Mouse (Mus musculus): ENCODE results near the gene Ap1ar. TPM values are rescaled to one million over a fixed set of nuclear protein-coding genes. Genes with fewer than 3 reads are reported as not detected.
A peak's percentile ranks its signal among the peaks of the same experiment; 100 is the strongest.

Ap1ar gene
- polyA plus RNA-seq, 2 experiments: 12.4 to 15.3 TPM

- TF ChIP-seq EP300 (IDR thresholded peaks at IDR 0.05; ENCODE audit: low read depth) (no peak), CTCF (IDR thresholded peaks at IDR 0.05; ENCODE audit: low read depth) (no peak)
- Histone ChIP-seq H3K27me3 (ENCODE audit: control insufficient read depth, insufficient read depth, low read length) (no peaks in the 10 kb centered on the region), H3K4me3 (ENCODE audit: insufficient read depth in 1 of 2, low read depth in 2 of 2, low read length in 2 of 2) (no peak overlapping the region), H3K9me3 (ENCODE audit: control insufficient read depth, low read length) (no peaks in the 10 kb centered on the region), H3K27ac (no peak overlapping the region), H3K4me1 (replicated peaks; ENCODE audit: control insufficient read depth in 2 of 2, insufficient read depth in 2 of 2, low read length in 1 of 2) (peaks cover 4 to 11% of the 10 kb centered on the region in 2 experiments), H3K4me2 (ENCODE audit: low read depth) (no peak overlapping the region), H3K36me3 (replicated peaks; ENCODE audit: control insufficient read depth, insufficient read depth, low read depth) (peaks cover 12% of the 10 kb centered on the region), H3K9ac (replicated peaks) (no peak overlapping the region)
- DNase-seq (ENCODE audit: low read depth in 3 of 3, low spot score in 3 of 3): no peak
- 30% methylated on average over 4 of the region's 4 CpGs for WGBS (ENCODE audit: insufficient replicate concordance)
- ATAC-seq (ENCODE audit: insufficient read depth): peak; percentile 62
Measured at GRCm38 (mm10) chr3:127804439-127804838, 32.9 kb downstream of the Ap1ar start.

GRCm38 (mm10) chr3:127802814-127803213, 34.5 kb downstream of the Ap1ar start:
- TF ChIP-seq EP300 (IDR thresholded peaks at IDR 0.05; ENCODE audit: low read depth) (no peak), CTCF (IDR thresholded peaks at IDR 0.05; ENCODE audit: low read depth) (no peak)
- DNase-seq (ENCODE audit: low read depth in 3 of 3, low spot score in 3 of 3) (no peak), ATAC-seq (ENCODE audit: insufficient read depth) (no peak)
- H3K4me2 ChIP-seq (ENCODE audit: low read depth): peak overlapping the region; percentile 18; the same call in 1 of the 2 replicates
- no peak overlapping the region for H3K4me3 ChIP-seq (ENCODE audit: insufficient read depth in 1 of 2, low read depth in 2 of 2, low read length in 2 of 2)
- 0 out of 2 replicates have a peak overlapping the region, but pooled peaks have one; percentile 9 for H3K9ac ChIP-seq (replicated peaks)
- H3K36me3 ChIP-seq (replicated peaks; ENCODE audit: control insufficient read depth, insufficient read depth, low read depth): peaks cover 5% of the 10 kb centered on the region; the same call in 1 of the 2 replicates
- H3K9me3 ChIP-seq (ENCODE audit: control insufficient read depth, low read length): no peaks in the 10 kb centered on the region
- WGBS (ENCODE audit: insufficient replicate concordance): 50% methylated on average over 8 of the region's 8 CpGs
- H3K27me3 ChIP-seq (ENCODE audit: control insufficient read depth, insufficient read depth, low read length): no peaks in the 10 kb centered on the region
- peaks cover 4 to 11% of the 10 kb centered on the region in 2 experiments for H3K4me1 ChIP-seq (replicated peaks; ENCODE audit: control insufficient read depth in 2 of 2, insufficient read depth in 2 of 2, low read length in 1 of 2)
- H3K27ac ChIP-seq: peak overlapping the region; percentile 18; the same call in 1 of the 2 replicates

GRCm38 (mm10) chr3:127801162-127801561, 36.2 kb downstream of the Ap1ar start:
- WGBS (ENCODE audit: insufficient replicate concordance): 87% methylated on average over 8 of the region's 8 CpGs
- H3K27me3 ChIP-seq (ENCODE audit: control insufficient read depth, insufficient read depth, low read length): no peaks in the 10 kb centered on the region
- ATAC-seq (ENCODE audit: insufficient read depth) (no peak), DNase-seq (ENCODE audit: low read depth in 3 of 3, low spot score in 3 of 3) (no peak)
- H3K4me1 ChIP-seq (replicated peaks; ENCODE audit: control insufficient read depth in 2 of 2, insufficient read depth in 2 of 2, low read length in 1 of 2): peaks cover 4 to 11% of the 10 kb centered on the region in 2 experiments
- no peak overlapping the region for H3K4me2 ChIP-seq (ENCODE audit: low read depth)
- peaks cover 8% of the 10 kb centered on the region; the same call in 1 of the 2 replicates for H3K36me3 ChIP-seq (replicated peaks; ENCODE audit: control insufficient read depth, insufficient read depth, low read depth)
- no peak for TF ChIP-seq CTCF (IDR thresholded peaks at IDR 0.05; ENCODE audit: low read depth)
- TF ChIP-seq EP300 (IDR thresholded peaks at IDR 0.05; ENCODE audit: low read depth): no peak
- no peak overlapping the region for H3K27ac ChIP-seq
- no peak overlapping the region for H3K9ac ChIP-seq (replicated peaks)
- no peak overlapping the region for H3K4me3 ChIP-seq (ENCODE audit: insufficient read depth in 1 of 2, low read depth in 2 of 2, low read length in 2 of 2)
- no peaks in the 10 kb centered on the region for H3K9me3 ChIP-seq (ENCODE audit: control insufficient read depth, low read length)

- no peak overlapping the region for H3K27ac ChIP-seq
- no peak for TF ChIP-seq CTCF (IDR thresholded peaks at IDR 0.05; ENCODE audit: low read depth)
- TF ChIP-seq EP300 (IDR thresholded peaks at IDR 0.05; ENCODE audit: low read depth): no peak
- DNase-seq (ENCODE audit: low read depth in 3 of 3, low spot score in 3 of 3): no peak
- no peak overlapping the region for H3K9ac ChIP-seq (replicated peaks)
- no peaks in the 10 kb centered on the region for H3K9me3 ChIP-seq (ENCODE audit: control insufficient read depth, low read length)
- no peak overlapping the region for H3K4me2 ChIP-seq (ENCODE audit: low read depth)
- peaks cover 11 to 16% of the 10 kb centered on the region in 2 experiments for H3K4me1 ChIP-seq (replicated peaks; ENCODE audit: control insufficient read depth in 2 of 2, insufficient read depth in 2 of 2, low read length in 1 of 2)
- WGBS (ENCODE audit: insufficient replicate concordance): 93% methylated on average over 7 of the region's 7 CpGs
- ATAC-seq (ENCODE audit: insufficient read depth): no peak
- H3K36me3 ChIP-seq (replicated peaks; ENCODE audit: control insufficient read depth, insufficient read depth, low read depth): peaks cover 9% of the 10 kb centered on the region; the same call in 1 of the 2 replicates
- no peaks in the 10 kb centered on the region for H3K27me3 ChIP-seq (ENCODE audit: control insufficient read depth, insufficient read depth, low read length)
- H3K4me3 ChIP-seq (ENCODE audit: insufficient read depth in 1 of 2, low read depth in 2 of 2, low read length in 2 of 2): no peak overlapping the region
Measured at GRCm38 (mm10) chr3:127796271-127796670, 41.1 kb downstream of the Ap1ar start.

- Histone ChIP-seq H3K4me1 (replicated peaks; ENCODE audit: control insufficient read depth in 2 of 2, insufficient read depth in 2 of 2, low read length in 1 of 2) (peaks cover 11 to 18% of the 10 kb centered on the region in 2 experiments), H3K4me2 (ENCODE audit: low read depth) (no peak overlapping the region), H3K9ac (replicated peaks) (no peak overlapping the region), H3K4me3 (ENCODE audit: insufficient read depth in 1 of 2, low read depth in 2 of 2, low read length in 2 of 2) (no peak overlapping the region), H3K36me3 (replicated peaks; ENCODE audit: control insufficient read depth, insufficient read depth, low read depth) (peaks cover 9% of the 10 kb centered on the region; the same call in 1 of the 2 replicates), H3K9me3 (ENCODE audit: control insufficient read depth, low read length) (no peaks in the 10 kb centered on the region), H3K27me3 (ENCODE audit: control insufficient read depth, insufficient read depth, low read length) (no peaks in the 10 kb centered on the region), H3K27ac (no peak overlapping the region)
- WGBS (ENCODE audit: insufficient replicate concordance): 95% methylated on average over 3 of the region's 3 CpGs
- TF ChIP-seq EP300 (IDR thresholded peaks at IDR 0.05; ENCODE audit: low read depth): no peak
- peak; percentile 52; the same call in 1 of the 2 replicates for TF ChIP-seq CTCF (IDR thresholded peaks at IDR 0.05; ENCODE audit: low read depth)
- no peak for ATAC-seq (ENCODE audit: insufficient read depth)
- DNase-seq (ENCODE audit: low read depth in 3 of 3, low spot score in 3 of 3): no peak
Measured at GRCm38 (mm10) chr3:127795762-127796161, 41.6 kb downstream of the Ap1ar start.

All from liver, embryonic 14.5 days (tissue).